Comparison of ENCODE assay signal across 20 mouse cellular contexts in genomic region chr11:54016051-54016450, GRCm38 (mm10). TPM values are rescaled to one million over a fixed set of nuclear protein-coding genes. Genes with fewer than 3 reads are reported as not detected.
"Had no signal": no experiment of that assay in that cellular context is flagged by ENCODE, and none has a peak within 500 bp of the region (broad histone marks: within the 10 kb centered on the region; RNA-seq: fewer than 3 reads in every experiment).

No protein-coding gene starts in this region.

- H3K36me3 ChIP-seq: lung, embryonic 15.5 days; midbrain, embryonic 13.5 days; midbrain, embryonic 15.5 days; neural tube, embryonic 12.5 days; stomach, embryonic 15.5 days had no signal

- DNase-seq: liver, postnatal 0 days; lung, adult 2 months; lung, postnatal 14 days; lung, postnatal 36 days; right cerebral cortex, postnatal 14 days; thymus, adult 2 months; thymus, postnatal 25 days; thymus, postnatal 4 days had no signal

- H3K4me2 ChIP-seq: liver, embryonic 15.5 days; lung, embryonic 15.5 days; midbrain, embryonic 13.5 days; midbrain, embryonic 15.5 days; neural tube, embryonic 12.5 days; stomach, embryonic 15.5 days had no signal

- H3K27me3 ChIP-seq: liver, embryonic 15.5 days; lung, embryonic 15.5 days; midbrain, embryonic 13.5 days; midbrain, embryonic 15.5 days; neural tube, embryonic 12.5 days; stomach, embryonic 15.5 days had no signal

- H3K9me3 ChIP-seq: liver, embryonic 15.5 days; lung, embryonic 15.5 days; megakaryocyte, embryonic 14.5 days; midbrain, embryonic 13.5 days; midbrain, embryonic 15.5 days; neural tube, embryonic 12.5 days; stomach, embryonic 15.5 days had no signal

- ATAC-seq: liver, postnatal 0 days; lung, postnatal 0 days; midbrain, embryonic 13.5 days; midbrain, embryonic 15.5 days had no signal

- H3K9ac ChIP-seq: liver, embryonic 15.5 days; liver, postnatal 0 days; lung, embryonic 15.5 days; midbrain, embryonic 13.5 days; midbrain, embryonic 15.5 days; neural tube, embryonic 12.5 days; stomach, embryonic 15.5 days had no signal

- H3K27ac ChIP-seq: liver, embryonic 15.5 days; lung, embryonic 15.5 days; macrophage; midbrain, embryonic 13.5 days; midbrain, embryonic 15.5 days; neural tube, embryonic 12.5 days; stomach, embryonic 15.5 days; stomach, postnatal 0 days had no signal

- H3K4me3 ChIP-seq: liver, embryonic 15.5 days; lung, embryonic 15.5 days; megakaryocyte, embryonic 14.5 days; midbrain, embryonic 13.5 days; midbrain, embryonic 15.5 days; neural tube, embryonic 12.5 days; stomach, embryonic 15.5 days had no signal

- H3K4me1 ChIP-seq: midbrain, embryonic 13.5 days; midbrain, embryonic 15.5 days; neural tube, embryonic 12.5 days; stomach, embryonic 15.5 days had no signal

RNA-seq across cellular contexts. Expression of gene Slc22a21, which starts 35.9 kb away (rescaled TPM):
- total RNA-seq: neutrophil, adult 5-6 weeks had no signal

RNA-seq across cellular contexts. Expression of gene Pdlim4, which starts 52.8 kb away (rescaled TPM):
- total RNA-seq: megakaryocyte progenitor cell, adult 5-6 weeks had no signal
